Mouse (Mus musculus) brain, embryonic 14.5 days (tissue): ENCODE data around the gene Rpl9-ps1.

ENCODE experiments used
- CTCF ChIP-seq: fragments of 200-500 bp; IDR thresholded peaks from 2 replicates; pipeline ENCODE4 v1.5.1; 2012; ENCODE audit warnings: inconsistent platforms, mild to moderate bottlenecking, moderate library complexity, borderline replicate concordance; ENCODE audit not compliant: insufficient read depth, insufficient read length; ENCODE audit errors: extremely low read depth
- POLR2A ChIP-seq: fragments of 200-500 bp; IDR thresholded peaks from 2 replicates; pipeline ENCODE4 v1.6.1; 2012; ENCODE audit warnings: mild to moderate bottlenecking, inconsistent platforms, borderline replicate concordance; ENCODE audit not compliant: poor library complexity, insufficient read depth, insufficient read length, severe bottlenecking; ENCODE audit errors: extremely low read depth

DNA sequence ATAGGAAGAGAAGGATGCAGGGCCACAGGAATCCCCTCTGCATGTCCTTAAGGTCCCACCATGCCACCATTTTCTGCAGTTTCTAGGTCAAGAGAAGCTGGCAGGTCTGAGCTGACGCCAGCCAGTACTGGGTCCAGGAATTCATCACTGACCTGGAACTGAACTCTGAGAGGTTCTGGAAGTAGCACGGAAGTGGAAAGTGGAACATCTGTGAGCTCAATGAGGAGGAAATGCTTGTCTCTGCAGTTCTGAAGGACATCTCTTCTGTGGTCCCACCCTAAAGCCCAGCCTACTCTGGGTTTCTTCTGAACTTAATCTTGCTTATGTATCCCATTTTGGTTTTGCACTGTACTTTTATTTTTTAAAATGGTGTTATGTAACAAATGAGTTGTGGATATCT lies 14.4 kb downstream of the Rpl9-ps1 start:
- TF ChIP-seq CTCF (no peak), POLR2A (no peak)
